Mouse (Mus musculus) CH12.LX (cell line): ENCODE data around the gene Gm21915. TPM values are rescaled to one million over a fixed set of nuclear protein-coding genes. Genes with fewer than 3 reads are reported as not detected.

Experiments used
- DNase-seq: peaks from one replicate; pipeline ENCODE4 v3.0.0-alpha.2; 2013; ENCODE audit errors: extremely low read depth
- H3K27ac ChIP-seq: 2 replicates; pipeline ENCODE4 v1.5.1; 2012; ENCODE audit warnings: low read depth, mild to moderate bottlenecking, control low read depth, moderate library complexity; ENCODE audit not compliant: insufficient read depth
- H3K27me3 ChIP-seq: replicated peaks from 2 replicates; pipeline ENCODE3; 2012; ENCODE audit warnings: inconsistent platforms
- H3K36me3 ChIP-seq, 2 experiments: replicated peaks in 1 of 2; 2 replicates each; pipeline versions ENCODE3 to v1.6.1; 2012; ENCODE audit warnings: inconsistent platforms in 1 of 2, low read length in 1 of 2, mild to moderate bottlenecking in 1 of 2, mixed read lengths in 1 of 2, moderate library complexity in 1 of 2; ENCODE audit not compliant: control insufficient read depth in 1 of 2, insufficient read depth in 1 of 2
- H3K4me1 ChIP-seq, 2 experiments: 2 replicates each; pipeline ENCODE4 v1.6.1; 2012; ENCODE audit warnings: inconsistent platforms in 1 of 2, moderate library complexity in 1 of 2; ENCODE audit not compliant: insufficient read depth in 2 of 2, control insufficient read depth in 1 of 2
- H3K4me2 ChIP-seq: 2 replicates; pipeline ENCODE4 v1.6.1; 2012; ENCODE audit warnings: low read depth, mild to moderate bottlenecking, control low read depth; ENCODE audit not compliant: poor library complexity, insufficient read depth, severe bottlenecking
- H3K4me3 ChIP-seq, 3 experiments: fragments of 150-350 bp in 1 of 3; sonication (generic) in 1 of 3; replicated peaks in 1 of 3; 2 replicates each; pipeline versions ENCODE3 to v1.5.1; 2011 to 2012; ENCODE audit warnings: low read depth in 2 of 3, low read length in 2 of 3, mild to moderate bottlenecking in 2 of 3, moderate library complexity in 2 of 3, control low read depth in 1 of 3, improper control_type of control experiment in 1 of 3, inconsistent platforms in 1 of 3, mixed read lengths in 1 of 3; ENCODE audit not compliant: poor library complexity in 1 of 3
- H3K79me2 ChIP-seq: replicated peaks from 2 replicates; pipeline ENCODE4 v1.6.1; 2012; ENCODE audit warnings: mild to moderate bottlenecking, moderate library complexity; ENCODE audit not compliant: control insufficient read depth, poor library complexity, insufficient read depth, severe bottlenecking; ENCODE audit errors: extremely low read depth
- H3K9ac ChIP-seq: 2 replicates; pipeline ENCODE4 v1.6.1; 2012; ENCODE audit warnings: low read depth, mild to moderate bottlenecking, control low read depth, moderate library complexity; ENCODE audit not compliant: insufficient read depth
- H3K9me3 ChIP-seq: replicated peaks from 2 replicates; pipeline ENCODE3; 2012; ENCODE audit warnings: low read length, inconsistent platforms, mixed read lengths
- BHLHE40 ChIP-seq: IDR thresholded peaks from 2 replicates; pipeline ENCODE4 v1.6.1; 2011; ENCODE audit warnings: mild to moderate bottlenecking, low read depth, low read length, improper control_type of control experiment
- CHD2 ChIP-seq: IDR thresholded peaks from 2 replicates; pipeline ENCODE4 v1.6.1; 2011; ENCODE audit warnings: low read length, improper control_type of control experiment
- CTCF ChIP-seq, 2 experiments: IDR thresholded peaks in 1 of 2; conservative IDR thresholded peaks in 1 of 2; 2 replicates each; pipeline ENCODE4 v1.5.1; 2011 to 2012; ENCODE audit warnings: low read depth in 2 of 2, low read length in 2 of 2, improper control_type of control experiment in 1 of 2, inconsistent platforms in 1 of 2, mild to moderate bottlenecking in 1 of 2, moderate library complexity in 1 of 2
- E2F4 ChIP-seq: IDR thresholded peaks from 2 replicates; pipeline ENCODE4 v1.6.1; 2011; ENCODE audit warnings: low read depth, low read length, improper control_type of control experiment; ENCODE audit not compliant: insufficient replicate concordance
- EP300 ChIP-seq: IDR thresholded peaks from 2 replicates; pipeline ENCODE4 v1.6.1; 2011; ENCODE audit warnings: low read length, improper control_type of control experiment
- GABPA ChIP-seq: IDR thresholded peaks from 2 replicates; pipeline ENCODE4 v1.6.1; 2012; ENCODE audit warnings: low read depth, low read length, improper control_type of control experiment, inconsistent platforms; ENCODE audit not compliant: insufficient replicate concordance
- HCFC1 ChIP-seq: IDR thresholded peaks from 2 replicates; pipeline ENCODE4 v1.6.1; 2012; ENCODE audit warnings: low read depth, mild to moderate bottlenecking, inconsistent platforms, low read length, improper control_type of control experiment
- IRF4 ChIP-seq: IDR thresholded peaks from 2 replicates; pipeline ENCODE4 v1.6.1; 2014; ENCODE audit warnings: low read depth, mild to moderate bottlenecking, inconsistent platforms, low read length, improper control_type of control experiment
- JUN ChIP-seq: IDR thresholded peaks from 2 replicates; pipeline ENCODE4 v1.6.1; 2011; ENCODE audit warnings: low read depth, mild to moderate bottlenecking, low read length, improper control_type of control experiment, moderate library complexity; ENCODE audit not compliant: insufficient read depth
- MAFK ChIP-seq: IDR thresholded peaks from 2 replicates; pipeline ENCODE4 v1.6.1; 2011; ENCODE audit warnings: low read length, improper control_type of control experiment; ENCODE audit not compliant: insufficient replicate concordance
- MAZ ChIP-seq: IDR thresholded peaks from 2 replicates; pipeline ENCODE4 v1.6.1; 2012; ENCODE audit warnings: low read depth, mild to moderate bottlenecking, inconsistent platforms, low read length, improper control_type of control experiment, moderate library complexity
- MEF2A ChIP-seq: IDR thresholded peaks from 2 replicates; pipeline ENCODE4 v1.6.1; 2014; ENCODE audit warnings: low read depth, mild to moderate bottlenecking, inconsistent platforms, low read length, improper control_type of control experiment, borderline replicate concordance
- MXI1 ChIP-seq: IDR thresholded peaks from 2 replicates; pipeline ENCODE4 v1.6.1; 2011; ENCODE audit warnings: mild to moderate bottlenecking, low read depth, low read length, improper control_type of control experiment
- PAX5 ChIP-seq: IDR thresholded peaks from 2 replicates; pipeline ENCODE4 v1.6.1; 2012; ENCODE audit warnings: low read length, inconsistent platforms, mixed read lengths
- POLR2A ChIP-seq: IDR thresholded peaks from 2 replicates; pipeline ENCODE4 v1.6.1; 2011; ENCODE audit warnings: low read depth, mild to moderate bottlenecking, improper control_type of control experiment, low read length
- POLR2AphosphoS2 ChIP-seq: IDR thresholded peaks from 2 replicates; pipeline ENCODE4 v1.6.1; 2011; ENCODE audit warnings: low read depth, low read length, improper control_type of control experiment
- RAD21 ChIP-seq: IDR thresholded peaks from 2 replicates; pipeline ENCODE4 v1.6.1; 2011; ENCODE audit warnings: low read depth, mild to moderate bottlenecking, low read length, improper control_type of control experiment, moderate library complexity
- RCOR1 ChIP-seq: conservative IDR thresholded peaks from 2 replicates; pipeline ENCODE4 v1.6.1; 2012; ENCODE audit warnings: low read depth, mild to moderate bottlenecking, inconsistent platforms, low read length, improper control_type of control experiment
- SMC3 ChIP-seq: IDR thresholded peaks from 2 replicates; pipeline ENCODE4 v1.6.1; 2011; ENCODE audit warnings: low read depth, low read length, improper control_type of control experiment
- TBP ChIP-seq: conservative IDR thresholded peaks from 2 replicates; pipeline ENCODE4 v1.6.1; 2011; ENCODE audit warnings: low read depth, low read length, improper control_type of control experiment
- TCF12 ChIP-seq: IDR thresholded peaks from 2 replicates; pipeline ENCODE4 v1.6.1; 2014; ENCODE audit warnings: low read depth, mild to moderate bottlenecking, inconsistent platforms, low read length, improper control_type of control experiment
- UBTF ChIP-seq: IDR thresholded peaks from 2 replicates; pipeline ENCODE4 v1.6.1; 2012; ENCODE audit warnings: low read depth, mild to moderate bottlenecking, inconsistent platforms, low read length, improper control_type of control experiment, moderate library complexity
- USF1 ChIP-seq: IDR thresholded peaks from 2 replicates; pipeline ENCODE4 v1.6.1; 2014; ENCODE audit warnings: low read depth, mild to moderate bottlenecking, inconsistent platforms, low read length, improper control_type of control experiment
- ZC3H11A ChIP-seq: IDR thresholded peaks from 2 replicates; pipeline ENCODE4 v1.6.1; 2012; ENCODE audit warnings: low read depth, mild to moderate bottlenecking, inconsistent platforms, low read length, improper control_type of control experiment
- ZNF384 ChIP-seq: IDR thresholded peaks from 2 replicates; pipeline ENCODE4 v1.6.1; 2012; ENCODE audit warnings: low read depth, low read length, improper control_type of control experiment, inconsistent platforms
- dilution Hi-C: fragments of 300-500 bp; cut with MboI; formaldehyde crosslinking; loops from 2 replicates; pipeline ENCODE4 v1.14.3; 2020; ENCODE audit warnings: low sequenced_read_pairs; ENCODE audit not compliant: extremely low pct_unique_long_range_greater_than_20kb, extremely low pct_ligation_motif_present
- in situ Hi-C: fragments of 300-500 bp; cut with MboI; formaldehyde crosslinking; loops from 3 replicates; pipeline ENCODE4 v1.14.3; 2019; ENCODE audit warnings: low sequenced_read_pairs, low pct_ligation_motif_present, low pct_unique_long_range_greater_than_20kb, mixed read lengths
- polyA plus RNA-seq: library from polyadenylated mRNA; unstranded; fragments of >175 nt; gene quantifications from 2 replicates; pipeline ENCODE4 v1.2.1, GENCODE M21; 2012; ENCODE audit warnings: low read depth; ENCODE audit not compliant: insufficient read length
- total RNA-seq, 2 experiments: library from RNA; depleted of rRNA; stranded (reverse); fragments of 300-350 nt in 1 of 2; fragments of >200 nt in 1 of 2; gene quantifications; 2 replicates each; pipeline ENCODE4 v1.2.3; 2012 to 2014

The Gm21915 gene
- total and polyA plus RNA-seq, 3 experiments, result not detected

DNA sequence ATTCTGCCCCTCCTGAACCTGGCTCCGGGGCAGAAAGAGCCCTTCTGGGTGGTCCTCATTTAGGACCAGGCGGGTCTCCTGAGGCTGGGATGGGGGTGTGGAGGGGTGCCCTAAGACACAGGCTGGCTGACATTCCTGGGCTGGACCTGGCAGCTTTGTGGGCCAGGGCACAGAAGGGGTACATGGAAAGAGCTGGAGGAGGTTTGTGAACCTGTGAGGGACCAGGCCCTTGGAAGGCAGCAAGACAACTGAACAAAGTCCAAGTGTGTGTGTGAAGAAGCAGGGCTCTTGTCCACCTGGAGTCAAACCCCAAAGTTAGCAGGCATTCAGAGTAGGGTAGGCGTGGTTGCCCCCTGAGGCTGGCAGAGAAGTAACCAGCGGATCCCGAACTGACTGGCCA, 16.6 kb downstream of the Gm21915 start:
- dilution Hi-C loops, result no loop called here
- H3K79me2 ChIP-seq, result no peaks in the 10 kb centered on the region
- no peak overlapping the region for H3K4me3 ChIP-seq
- in situ Hi-C loops, result no loop called here
- no peak overlapping the region for H3K27ac ChIP-seq
- peaks cover 0 to 5% of the 10 kb centered on the region in 2 experiments; a peak in 2 of 4 replicates for H3K4me1 ChIP-seq
- no peak overlapping the region for H3K9ac ChIP-seq
- H3K27me3 ChIP-seq, result peaks cover 2% of the 10 kb centered on the region
- DNase-seq, result no peak
- no peaks in the 10 kb centered on the region for H3K36me3 ChIP-seq
- TF ChIP-seq GABPA (no peak), UBTF (no peak), POLR2AphosphoS2 (no peak), JUN (no peak), TCF12 (no peak), MAFK (no peak), SMC3 (no peak), PAX5 (no peak), MAZ (no peak), MEF2A (no peak), ZNF384 (no peak), RAD21 (no peak), CTCF (conservative IDR thresholded peaks at IDR 0.05 in 1 of 2, IDR thresholded peaks at IDR 0.05 in 1 of 2; ENCODE audit: low read depth in 2 of 2, low read length in 2 of 2) (no peak), RCOR1 (no peak), TBP (no peak), EP300 (no peak), IRF4 (no peak), USF1 (no peak)
- TF ChIP-seq, all 38 proteins: peak for 0
- Histone ChIP-seq H3K9me3 (no peaks in the 10 kb centered on the region), H3K4me2 (no peak overlapping the region)

DNA sequence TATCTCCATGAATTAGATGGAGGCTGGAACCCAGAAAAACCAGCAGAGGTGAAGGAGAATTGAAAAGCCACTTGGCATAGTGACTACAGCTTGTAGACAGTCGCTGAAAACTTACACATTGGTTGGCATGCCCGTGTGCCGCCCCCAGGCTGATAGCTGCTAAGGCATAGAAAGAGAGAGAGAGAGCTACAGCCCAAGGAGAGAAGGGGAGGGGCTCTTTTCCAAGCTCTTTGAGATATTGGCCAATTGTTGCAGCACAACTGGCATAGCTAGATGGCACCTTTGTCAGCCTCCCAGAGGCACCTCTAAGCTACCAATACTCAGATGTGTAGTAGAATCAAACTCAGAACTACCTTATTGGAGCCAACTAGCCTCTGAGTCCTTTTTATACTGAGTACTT, 17.1 kb downstream of the Gm21915 start:
- in situ Hi-C loops, result no loop called here
- DNase-seq, result no peak
- TF ChIP-seq TBP (no peak), E2F4 (no peak), POLR2AphosphoS2 (no peak), RAD21 (no peak), MAFK (no peak), ZC3H11A (no peak), PAX5 (no peak), POLR2A (no peak), GABPA (no peak), UBTF (no peak), HCFC1 (no peak), IRF4 (no peak), MXI1 (no peak), BHLHE40 (no peak), SMC3 (no peak), JUN (no peak), CHD2 (no peak)
- TF ChIP-seq, all 38 proteins: peak for 0
- peaks cover 0 to 10% of the 10 kb centered on the region in 2 experiments; a peak in 2 of 4 replicates for H3K4me1 ChIP-seq
- H3K79me2 ChIP-seq, result no peaks in the 10 kb centered on the region
- dilution Hi-C loops, result no loop called here
- H3K9ac ChIP-seq, result no peak overlapping the region
- H3K4me3 ChIP-seq, result no peak overlapping the region
- no peaks in the 10 kb centered on the region for H3K36me3 ChIP-seq
- no peak overlapping the region for H3K4me2 ChIP-seq
- H3K27me3 ChIP-seq, result peaks cover 2% of the 10 kb centered on the region
- no peak overlapping the region for H3K27ac ChIP-seq
- no peaks in the 10 kb centered on the region for H3K9me3 ChIP-seq
